ENCODE assay signal across 8 mouse cellular contexts in genomic region chr11:80080381-80080825, GRCm38 (mm10). TPM values are rescaled to one million over a fixed set of nuclear protein-coding genes. Genes with fewer than 3 reads are reported as not detected.
DNase-seq lines count a peak whose midpoint lies in the region; ATAC-seq and TF ChIP-seq lines count a peak whose summit lies in the region.

No protein-coding gene starts in this region.

- H3K27ac ChIP-seq in heart, adult 2 months = peak overlapping the region; percentile 96
- peak overlapping the region; percentile 13 for H3K27ac ChIP-seq in ES-Bruce4 (ENCODE audit: insufficient read depth, low read length)
- peak overlapping the region; percentile 97 for H3K27ac ChIP-seq in intestine, embryonic 14.5 days (ENCODE audit: low read depth)
- peak overlapping the region; percentile 98 for H3K27ac ChIP-seq in midbrain, embryonic 10.5 days (replicated peaks)

- ATAC-seq in intestine, embryonic 14.5 days (replicated peaks; ENCODE audit: low FRiP score, low TSS enrichment, low read depth) = no peak; the same call in 1 of the 2 replicates

- H3K9ac ChIP-seq in heart, adult 2 months (ENCODE audit: low read depth, low read length) = peak overlapping the region; percentile 99
- H3K9ac ChIP-seq in ES-Bruce4 (ENCODE audit: low read depth, poor library complexity, severe bottlenecking) = peak overlapping the region; percentile 91
- peak overlapping the region; percentile 97 for H3K9ac ChIP-seq in intestine, embryonic 14.5 days (ENCODE audit: low read length)

- intact Hi-C loops in heart, adult 2 months (cut with DNase I) = no loop called here

- no peak for TF ChIP-seq EP300 in heart, adult 2 months (IDR thresholded peaks at IDR 0.05; ENCODE audit: insufficient read depth, low read depth, low read length)
- no peak for TF ChIP-seq EP300 in ES-Bruce4 (IDR thresholded peaks at IDR 0.05; ENCODE audit: insufficient read depth, low read depth, low read length)

- WGBS in heart, adult 2 months = under 1% methylated on average over 32 of the region's 32 CpGs
- WGBS in intestine, embryonic 14.5 days = 0% methylated on average over 32 of the region's 32 CpGs
- 2% methylated on average over 32 of the region's 32 CpGs for WGBS in midbrain, embryonic 10.5 days

- peaks cover 3% of the 10 kb centered on the region; the same call in 1 of the 2 replicates for H3K79me2 ChIP-seq in heart, adult 2 months (replicated peaks; ENCODE audit: control insufficient read depth, insufficient read depth, low read length)

- H3K27me3 ChIP-seq in heart, adult 2 months (ENCODE audit: control insufficient read depth, insufficient read depth, low read length) = no peaks in the 10 kb centered on the region
- no peaks in the 10 kb centered on the region for H3K27me3 ChIP-seq in ES-Bruce4 (ENCODE audit: control insufficient read depth, insufficient read depth, low read length, poor library complexity, severe bottlenecking)
- H3K27me3 ChIP-seq in erythroblast, embryonic 14.5 days (ENCODE audit: control insufficient read depth) = no peaks in the 10 kb centered on the region
- H3K27me3 ChIP-seq in intestine, embryonic 14.5 days (replicated peaks; ENCODE audit: control insufficient read depth, insufficient read depth, low read length) = no peaks in the 10 kb centered on the region
- no peaks in the 10 kb centered on the region for H3K27me3 ChIP-seq in midbrain, embryonic 10.5 days (ENCODE audit: low read depth, poor library complexity, severe bottlenecking)

- peak overlapping the region; percentile 59 for H3K4me3 ChIP-seq in heart, adult 2 months
- H3K4me3 ChIP-seq in ES-Bruce4 (ENCODE audit: low read depth, low read length) = peak overlapping the region; percentile 96
- peak overlapping the region; percentile 99 for H3K4me3 ChIP-seq in erythroblast, embryonic 14.5 days (replicated peaks)
- H3K4me3 ChIP-seq in intestine, embryonic 14.5 days (ENCODE audit: low read depth, low read length) = peak overlapping the region; percentile 91
- peak overlapping the region; percentile 96 for H3K4me3 ChIP-seq in midbrain, embryonic 10.5 days

- TF ChIP-seq POLR2A in heart, adult 2 months (IDR thresholded peaks at IDR 0.05; ENCODE audit: insufficient read depth, low read depth, low read length) = no peak
- TF ChIP-seq POLR2A in ES-Bruce4 (IDR thresholded peaks at IDR 0.05; ENCODE audit: insufficient read depth, low read length) = no peak

- H3K4me2 ChIP-seq in intestine, embryonic 14.5 days (ENCODE audit: low read length) = peak overlapping the region; percentile 67

- DNase-seq in heart, adult 2 months = no peak
- no peak for DNase-seq in heart, postnatal 4 days
- peak; percentile 81 for DNase-seq in intestine, embryonic 14.5 days (ENCODE audit: low spot score)
- DNase-seq in midbrain, embryonic 10.5 days (ENCODE audit: low spot score) = no peak
- DNase-seq in T-cell, adult 2 months (ENCODE audit: low spot score) = no peak
- DNase-seq in cerebellum, postnatal 10 days = no peak

- TF ChIP-seq CTCF in heart, adult 2 months (IDR thresholded peaks at IDR 0.05) = no peak
- no peak for TF ChIP-seq CTCF in ES-Bruce4 (IDR thresholded peaks at IDR 0.05; ENCODE audit: low read depth, low read length)

- H3K4me1 ChIP-seq in heart, adult 2 months (ENCODE audit: control insufficient read depth, insufficient read depth, low read length) = peaks cover 6% of the 10 kb centered on the region
- H3K4me1 ChIP-seq in ES-Bruce4 (ENCODE audit: control insufficient read depth, insufficient read depth, low read length) = no peaks in the 10 kb centered on the region
- peaks cover 68% of the 10 kb centered on the region for H3K4me1 ChIP-seq in erythroblast, embryonic 14.5 days (ENCODE audit: control insufficient read depth)
- peaks cover 12% of the 10 kb centered on the region for H3K4me1 ChIP-seq in intestine, embryonic 14.5 days (replicated peaks; ENCODE audit: control insufficient read depth, insufficient read depth, low read length)
- peaks cover 19% of the 10 kb centered on the region for H3K4me1 ChIP-seq in midbrain, embryonic 10.5 days

- H3K9me3 ChIP-seq in ES-Bruce4 (replicated peaks; ENCODE audit: control insufficient read depth, insufficient read depth, low read length, poor library complexity, severe bottlenecking) = peaks cover 3% of the 10 kb centered on the region; the same call in 1 of the 2 replicates
- H3K9me3 ChIP-seq in erythroblast, embryonic 14.5 days (ENCODE audit: control insufficient read depth, low read length) = peaks cover 6% of the 10 kb centered on the region
- H3K9me3 ChIP-seq in intestine, embryonic 14.5 days (ENCODE audit: control insufficient read depth, low read length) = no peaks in the 10 kb centered on the region
- 0 out of 2 replicates have a peak, but pooled peaks cover 3% of the 10 kb centered on the region for H3K9me3 ChIP-seq in midbrain, embryonic 10.5 days (replicated peaks)

- H3K36me3 ChIP-seq in heart, adult 2 months (ENCODE audit: control insufficient read depth, insufficient read depth, low read length) = peaks cover 7% of the 10 kb centered on the region
- peaks cover 14% of the 10 kb centered on the region; the same call in 1 of the 2 replicates for H3K36me3 ChIP-seq in ES-Bruce4 (ENCODE audit: control insufficient read depth, insufficient read depth, low read length, poor library complexity, severe bottlenecking)
- H3K36me3 ChIP-seq in erythroblast, embryonic 14.5 days (ENCODE audit: control insufficient read depth) = peaks cover 49% of the 10 kb centered on the region
- H3K36me3 ChIP-seq in intestine, embryonic 14.5 days (ENCODE audit: control insufficient read depth, insufficient read depth, low read length) = peaks cover 3% of the 10 kb centered on the region; the same call in 1 of the 2 replicates
- peaks cover 12% of the 10 kb centered on the region; the same call in 1 of the 2 replicates for H3K36me3 ChIP-seq in midbrain, embryonic 10.5 days

RNA-seq across cellular contexts. Expression of gene Crlf3, which starts 0.4 kb away (rescaled TPM):
- total RNA-seq in heart, adult 2 months (2021) = 10 to 100 TPM; 10.8 to 10.9 TPM
- 8.0 and 11.7 TPM in 2 replicates for polyA plus RNA-seq in heart, adult 2 months (2012; rRNA removed)
- total RNA-seq in heart, postnatal 4 days (2021) = 10 to 100 TPM; 24.0 to 25.4 TPM
- 50.9 and 59.1 TPM in 2 replicates for polyA plus RNA-seq in ES-Bruce4 (2011; ENCODE audit: insufficient read depth, insufficient read length, low read depth, missing spikeins)
- polyA plus RNA-seq in erythroblast, embryonic 14.5 days (2012) = 4.8 TPM in 2 replicates
- 29.2 and 32.4 TPM in 2 replicates for polyA plus RNA-seq in intestine, embryonic 14.5 days (2014; fragmentation: Nextera tagmentation; extraction: Ambion mirVana)
- 28.2 and 30.6 TPM in 2 replicates for polyA plus RNA-seq in midbrain, embryonic 10.5 days (2016; fragmentation: Nextera tagmentation; extraction: Ambion mirVana)

RNA-seq across cellular contexts. Expression of gene Atad5, which starts 8.8 kb away (rescaled TPM):
- total RNA-seq in heart, adult 2 months (2021) = under 1 TPM; 0.70 to 0.84 TPM
- polyA plus RNA-seq in heart, adult 2 months (2012; rRNA removed) = 0.27 and 0.44 TPM in 2 replicates
- 1 to 10 TPM; 8.2 to 8.8 TPM for total RNA-seq in heart, postnatal 4 days (2021)
- polyA plus RNA-seq in ES-Bruce4 (2011; ENCODE audit: insufficient read depth, insufficient read length, low read depth, missing spikeins) = 25.0 and 26.6 TPM in 2 replicates
- 0.20 and 0.47 TPM in 2 replicates for polyA plus RNA-seq in erythroblast, embryonic 14.5 days (2012)
- 12.3 and 14.4 TPM in 2 replicates for polyA plus RNA-seq in intestine, embryonic 14.5 days (2014; fragmentation: Nextera tagmentation; extraction: Ambion mirVana)
- 17.4 and 17.9 TPM in 2 replicates for polyA plus RNA-seq in midbrain, embryonic 10.5 days (2016; fragmentation: Nextera tagmentation; extraction: Ambion mirVana)

Comparison
In these comparisons a context has a peak if more than half of its experiments do, and no peak if none do; other contexts are left out.
1. H3K27ac ChIP-seq: peak in every context shown above with its lines; median percentile 98 in midbrain, embryonic 10.5 days; 97 in intestine, embryonic 14.5 days; 96 in heart, adult 2 months; 13 in ES-Bruce4.